Mouse (Mus musculus) pancreas, adult 10 weeks (tissue): ENCODE measurements around the gene Oasl1. TPM values are rescaled to one million over a fixed set of nuclear protein-coding genes. Genes with fewer than 3 reads are reported as not detected.

Experiments
- polyA plus RNA-seq: library from polyadenylated mRNA; stranded (reverse); fragments of 350-450 nt; fragmentation: Illumina TruSeq; extraction: RNeasy Lipid Tissue Mini Kit (QIAGEN cat#74804); gene quantifications from one replicate; pipeline ENCODE4 v1.2.3, GENCODE M21; 2015; ENCODE audit warnings: low read depth, low replicate concordance; ENCODE audit not compliant: insufficient read depth

Oasl1 gene
- 1.8 TPM for polyA plus RNA-seq

DNA sequence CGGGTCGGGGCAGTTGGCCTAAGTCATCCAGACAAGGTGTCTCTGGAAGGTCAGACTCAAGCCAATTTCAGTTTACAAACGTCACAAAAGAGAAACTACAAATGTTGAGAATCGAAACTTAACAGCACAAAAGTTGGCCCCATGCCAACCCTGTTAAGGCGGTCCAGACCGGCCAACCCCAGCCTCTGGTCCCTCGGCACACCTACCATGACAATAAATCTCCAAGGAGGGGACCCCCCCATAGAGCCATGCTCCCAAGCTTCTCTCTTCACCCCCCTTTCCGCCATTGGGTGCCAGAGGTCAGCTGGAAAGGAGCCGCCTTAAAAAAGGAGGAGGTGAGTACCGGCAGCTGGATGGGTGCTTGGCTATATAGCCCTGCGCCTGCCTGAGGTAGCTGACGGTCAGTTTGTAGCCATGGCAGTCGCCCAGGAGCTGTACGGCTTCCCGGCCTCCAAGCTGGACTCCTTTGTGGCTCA is at the start of gene Oasl1:
Gene Oasl1 (plus strand): TSS at position 243 of the 476 bp plus-strand sequence.

DNA sequence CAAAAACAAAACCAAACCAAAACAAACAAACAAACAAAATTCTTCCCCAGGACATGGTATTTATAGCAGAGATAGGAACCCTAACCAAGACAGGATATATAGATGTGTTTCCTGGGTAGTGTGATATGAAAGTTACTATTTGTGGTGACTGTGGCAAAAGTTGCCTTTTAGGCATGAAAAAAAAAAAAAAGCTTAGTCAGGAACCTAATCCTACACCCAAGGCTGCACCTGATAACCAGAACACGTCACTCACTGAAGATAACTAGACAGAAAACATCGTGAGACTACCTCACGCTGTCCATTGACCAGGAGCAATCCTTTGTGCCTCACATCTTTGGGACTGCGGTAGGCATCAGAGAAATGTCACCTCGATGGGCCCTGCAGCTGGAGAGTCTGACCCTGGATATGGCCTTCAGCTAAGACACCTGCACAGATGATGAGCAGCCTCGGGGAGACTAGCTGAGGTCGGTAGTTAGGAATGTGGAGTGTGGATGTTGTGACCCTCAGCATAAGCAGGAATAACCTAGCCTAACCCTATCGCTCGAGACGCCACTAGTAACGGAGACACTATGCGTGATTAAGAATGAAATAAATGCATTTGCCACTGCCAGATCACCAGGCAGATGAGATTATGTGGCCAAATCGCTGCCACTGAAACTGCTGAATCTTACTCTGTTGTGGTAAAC is 26.2 kb upstream of the Oasl1 start, which contains the start of gene Oasl2:
Gene Oasl2 (plus strand): TSS at position 249 of the 686 bp plus-strand sequence.

DNA sequence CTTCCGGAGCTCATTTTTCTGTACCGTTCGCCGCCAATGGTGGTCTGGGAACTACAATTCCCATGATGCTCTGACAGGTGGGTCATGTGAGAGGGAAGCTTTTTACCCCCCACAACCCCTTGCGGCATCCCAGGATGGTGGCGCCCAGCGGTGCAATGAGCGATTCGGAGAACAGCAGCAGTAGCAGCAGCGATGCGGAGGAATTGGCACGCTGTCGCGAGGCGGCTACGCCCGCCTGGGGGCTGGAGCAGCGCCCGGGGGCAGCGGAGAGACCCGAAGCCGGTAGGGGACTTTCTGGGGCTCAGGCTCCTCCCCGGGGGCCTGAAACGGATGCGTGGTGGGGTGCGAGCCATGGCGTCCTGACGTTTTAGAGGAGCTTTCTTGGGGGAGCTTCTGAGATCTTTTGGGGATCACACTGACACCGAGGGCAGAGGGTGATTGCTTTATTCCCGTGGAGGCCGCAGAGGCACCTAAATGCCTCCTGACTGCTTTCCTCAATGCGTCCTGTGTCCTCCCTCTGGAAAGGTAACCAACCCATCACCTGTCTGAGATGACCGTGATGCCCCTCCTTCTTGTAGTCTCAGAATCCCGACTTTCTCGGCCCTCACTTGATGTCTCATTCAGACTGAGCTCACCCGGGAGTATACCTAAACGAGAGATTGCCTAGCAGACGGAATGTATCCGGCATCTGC is 19.2 kb downstream of the Oasl1 start, which contains the start of gene 2210016L21Rik:
Gene 2210016L21Rik (plus strand): TSS at position 85 of the 692 bp plus-strand sequence.

DNA sequence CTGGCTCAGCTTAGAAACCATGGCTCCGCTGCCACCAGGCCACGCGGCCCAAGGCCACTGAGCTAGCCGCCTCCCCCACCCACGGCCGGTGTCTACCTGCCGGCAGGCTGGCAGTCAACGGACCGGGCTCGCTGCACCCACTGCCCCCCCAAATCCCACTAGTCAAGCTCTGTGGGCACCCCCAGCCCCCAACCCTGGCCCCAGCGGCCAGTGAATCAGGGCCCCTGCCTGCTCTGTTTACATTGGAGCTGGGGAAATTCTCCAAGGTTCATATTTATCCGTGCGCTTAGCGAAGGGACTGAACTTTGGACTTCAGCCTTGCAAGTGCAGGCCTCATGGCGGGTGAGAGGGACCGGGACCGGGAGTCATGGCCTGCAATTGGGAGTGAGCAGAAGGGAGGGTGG is 47.8 kb downstream of the Oasl1 start, which contains the start of gene Hnf1a:
Gene Hnf1a (minus strand): TSS at position 271 of the 404 bp plus-strand sequence.

Other genes with a start within 250 kb of the Oasl1 start
- 17.2 TPM for gene Gltp, start 232.3 kb upstream of the Oasl1 start, polyA plus RNA-seq
- 6.4 TPM for gene Tchp, start 215.5 kb upstream of the Oasl1 start, polyA plus RNA-seq
- gene Ankrd13a, start 148.6 kb upstream of the Oasl1 start, polyA plus RNA-seq: 15.1 TPM
- 12.8 TPM for gene Git2, start 147.7 kb upstream of the Oasl1 start, polyA plus RNA-seq
- 3.9 TPM for gene 1500011B03Rik, start 99.8 kb upstream of the Oasl1 start, polyA plus RNA-seq
- not detected for gene 4930519G04Rik, start 69.6 kb upstream of the Oasl1 start, polyA plus RNA-seq
- gene Gm9936, start 64.6 kb upstream of the Oasl1 start, polyA plus RNA-seq: not detected
- 15.2 TPM for gene Oasl2, start 26.3 kb upstream of the Oasl1 start, polyA plus RNA-seq
- gene 2210016L21Rik, start 18.9 kb downstream of the Oasl1 start, polyA plus RNA-seq: 8.3 TPM
- gene Hnf1a, start 47.9 kb downstream of the Oasl1 start, polyA plus RNA-seq: 1.3 TPM
- gene Sppl3, start 87.9 kb downstream of the Oasl1 start, polyA plus RNA-seq: 9.8 TPM
- gene Gm10401, start 175.1 kb downstream of the Oasl1 start, polyA plus RNA-seq: not detected
- 6.5 TPM for gene Acads, start 196.1 kb downstream of the Oasl1 start, polyA plus RNA-seq
- gene Unc119b, start 211.7 kb downstream of the Oasl1 start, polyA plus RNA-seq: 9.4 TPM
- gene Mlec, start 234.9 kb downstream of the Oasl1 start, polyA plus RNA-seq: 36.4 TPM